Mouse (Mus musculus) olfactory bulb, adult 2 months (tissue): ENCODE data around the gene Slc39a13.

ENCODE experiments used
- CTCF ChIP-seq: fragments of 200-500 bp; IDR thresholded peaks from 2 replicates; pipeline ENCODE4 v1.5.1; 2012; ENCODE audit warnings: low read depth, mild to moderate bottlenecking, low read length, moderate library complexity; ENCODE audit not compliant: insufficient read depth
- POLR2A ChIP-seq: fragments of 200-500 bp; IDR thresholded peaks from 2 replicates; pipeline ENCODE4 v1.6.1; 2012; ENCODE audit warnings: mild to moderate bottlenecking, low read depth, low read length, moderate library complexity; ENCODE audit not compliant: insufficient read depth

- TF ChIP-seq POLR2A = no peak
- TF ChIP-seq CTCF = no peak
Observed at GRCm38 (mm10) chr2:91118647-91119046, 48.4 kb upstream of the Slc39a13 start.
